Mouse (Mus musculus) E14TG2a.4 (cell line): ENCODE results near the gene Litaf.

Experiments used
- CTCF ChIP-seq: conservative IDR thresholded peaks from 2 replicates; pipeline ENCODE4 v1.5.1; 2014; ENCODE audit warnings: low read length
- NANOG ChIP-seq: IDR thresholded peaks from 2 replicates; pipeline ENCODE4 v1.6.1; 2014; ENCODE audit warnings: borderline replicate concordance, low read length, mixed read lengths
- POU5F1 ChIP-seq: IDR thresholded peaks from 2 replicates; pipeline ENCODE4 v1.6.1; 2014; ENCODE audit warnings: low read length, borderline replicate concordance

DNA sequence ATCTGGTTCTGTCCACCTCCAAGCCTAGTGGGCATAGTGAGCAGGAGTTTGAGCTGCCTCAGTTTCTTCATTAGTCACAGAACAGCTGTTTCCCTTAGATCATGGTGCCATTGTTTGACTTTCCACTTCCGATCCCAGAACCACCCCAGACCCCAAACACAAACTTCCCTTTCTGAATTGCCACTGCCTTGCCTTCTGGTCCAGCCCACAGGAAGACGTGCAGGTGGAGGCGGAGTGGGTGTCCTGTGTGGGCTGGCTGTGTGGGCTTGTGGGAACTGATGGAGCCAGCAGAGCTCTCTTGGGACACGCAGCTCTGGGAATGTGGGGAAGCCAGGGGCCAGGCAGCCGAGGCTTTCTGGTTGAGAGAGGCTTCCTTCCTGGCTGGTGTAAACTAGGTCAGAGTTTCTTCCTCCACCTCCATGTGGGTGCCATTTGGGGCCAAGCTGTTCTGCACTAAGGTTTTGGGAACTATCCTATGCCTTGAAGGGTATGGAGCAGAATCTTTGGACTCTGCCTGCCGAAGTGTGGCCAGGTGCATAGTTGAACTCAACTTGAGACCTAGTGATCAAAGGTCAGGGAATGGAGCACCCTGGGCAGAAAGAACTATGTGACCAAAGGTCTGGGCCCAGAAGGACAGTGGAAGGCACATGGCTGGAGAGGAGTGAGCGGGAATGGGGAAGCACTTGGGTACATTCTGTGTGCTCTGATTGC, 3.9 kb upstream of the Litaf start:
- TF ChIP-seq CTCF, result no peak
- no peak for TF ChIP-seq POU5F1
- no peak for TF ChIP-seq NANOG
